Mouse (Mus musculus) 3134 (cell line): Measurements from ENCODE around the gene Litaf.
"Not testable (repeated sequence)": the region's sequence is repeated elsewhere in the genome, so short reads cannot be mapped to it uniquely, and the experiment has no call there.

Experiments
- DNase-seq: peaks from one replicate; pipeline ENCODE4 v3.0.0-alpha.2; 2011; ENCODE audit warnings: low spot score; ENCODE audit not compliant: insufficient read length; ENCODE audit errors: extremely low read depth

The Litaf gene

GRCm38 (mm10) chr16:10960916-10961315 is 105.0 kb downstream of the Litaf start:
- DNase-seq: no peak

- DNase-seq: no peak
These were observed 107.1 kb downstream of the Litaf start for GRCm38 (mm10) chr16:10958763-10959440.

GRCm38 (mm10) chr16:10958307-10958706 is 107.7 kb downstream of the Litaf start:
- not testable (repeated sequence) for DNase-seq

- no peak for DNase-seq
These were observed 108.2 kb downstream of the Litaf start for GRCm38 (mm10) chr16:10957794-10958193.

GRCm38 (mm10) chr16:10956938-10957685 is 108.8 kb downstream of the Litaf start:
- DNase-seq: no peak

- no peak for DNase-seq
These were observed 110.9 kb downstream of the Litaf start for GRCm38 (mm10) chr16:10955078-10955477.

- DNase-seq: no peak
These were observed 113.1 kb downstream of the Litaf start for GRCm38 (mm10) chr16:10952881-10953280.

- no peak for DNase-seq
These were observed 113.9 kb downstream of the Litaf start for GRCm38 (mm10) chr16:10952071-10952470.

- DNase-seq: peak; percentile 60
These were observed 114.4 kb downstream of the Litaf start for GRCm38 (mm10) chr16:10951581-10951980.

- DNase-seq: no peak
These were observed 115.4 kb downstream of the Litaf start for GRCm38 (mm10) chr16:10950539-10950938.

GRCm38 (mm10) chr16:10947724-10948123 is 118.2 kb downstream of the Litaf start:
- peak; percentile 42 for DNase-seq

- DNase-seq: no peak
These were observed 120.4 kb downstream of the Litaf start for GRCm38 (mm10) chr16:10945381-10946127.

GRCm38 (mm10) chr16:10944545-10944944 is 121.4 kb downstream of the Litaf start:
- no peak for DNase-seq

GRCm38 (mm10) chr16:10943257-10943656 is 122.7 kb downstream of the Litaf start:
- no peak for DNase-seq

- no peak for DNase-seq
These were observed 125.3 kb downstream of the Litaf start for GRCm38 (mm10) chr16:10940661-10941060.

- DNase-seq: no peak
These were observed 126.0 kb downstream of the Litaf start for GRCm38 (mm10) chr16:10939932-10940331.

- DNase-seq: no peak
These were observed 128.5 kb downstream of the Litaf start for GRCm38 (mm10) chr16:10937497-10937896.

- no peak for DNase-seq
These were observed 129.1 kb downstream of the Litaf start for GRCm38 (mm10) chr16:10936700-10937319.

GRCm38 (mm10) chr16:10934047-10934446 is 131.9 kb downstream of the Litaf start:
- DNase-seq: no peak

GRCm38 (mm10) chr16:10933372-10933771 is 132.6 kb downstream of the Litaf start:
- DNase-seq: no peak

- no peak for DNase-seq
These were observed 138.9 kb downstream of the Litaf start for GRCm38 (mm10) chr16:10927026-10927425.
